Mouse (Mus musculus) bone marrow macrophage, adult 2 months (primary cell): Measurements from ENCODE around the gene Nr1i2. TPM values are rescaled to one million over a fixed set of nuclear protein-coding genes. Genes with fewer than 3 reads are reported as not detected.

Experiments used
- H3K27ac ChIP-seq: 2 replicates; pipeline ENCODE4 v1.5.1; 2012; ENCODE audit warnings: low read depth, low read length; ENCODE audit not compliant: insufficient read depth
- H3K4me1 ChIP-seq: 2 replicates; pipeline ENCODE4 v1.6.1; 2012; ENCODE audit warnings: low read length; ENCODE audit not compliant: control insufficient read depth, insufficient read depth
- H3K4me3 ChIP-seq: 2 replicates; pipeline ENCODE4 v1.5.1; 2012; ENCODE audit warnings: mild to moderate bottlenecking, low read length, moderate library complexity; ENCODE audit not compliant: insufficient read depth
- CTCF ChIP-seq: IDR thresholded peaks from 2 replicates; pipeline ENCODE4 v1.5.1; 2012; ENCODE audit warnings: low read depth, mild to moderate bottlenecking, low read length, moderate library complexity
- POLR2A ChIP-seq: IDR thresholded peaks from 2 replicates; pipeline ENCODE4 v1.6.1; 2012; ENCODE audit warnings: mild to moderate bottlenecking, low read depth, low read length, borderline replicate concordance
- polyA plus RNA-seq: library from polyadenylated mRNA; stranded (reverse); fragments of >200 nt; gene quantifications from 2 replicates; pipeline ENCODE4 v1.2.4, GENCODE M21; 2012; ENCODE audit not compliant: missing spikeins, insufficient read depth, insufficient read length

Gene Nr1i2
- polyA plus RNA-seq, 1 experiment, result not detected

- no peak for TF ChIP-seq CTCF
- no peak for TF ChIP-seq POLR2A
- Histone ChIP-seq H3K27ac (no peak overlapping the region), H3K4me3 (no peak overlapping the region), H3K4me1 (no peaks in the 10 kb centered on the region)
Measured at GRCm38 (mm10) chr16:38271601-38272000, 23.0 kb downstream of the Nr1i2 start.

- H3K27ac ChIP-seq, result no peak overlapping the region
- H3K4me3 ChIP-seq, result no peak overlapping the region
- H3K4me1 ChIP-seq, result no peaks in the 10 kb centered on the region
- TF ChIP-seq CTCF, result no peak
- no peak for TF ChIP-seq POLR2A
Measured at GRCm38 (mm10) chr16:38255927-38256326, 38.7 kb downstream of the Nr1i2 start.

- Histone ChIP-seq H3K4me3 (no peak overlapping the region), H3K4me1 (no peaks in the 10 kb centered on the region), H3K27ac (no peak overlapping the region)
- TF ChIP-seq CTCF, result no peak
- no peak for TF ChIP-seq POLR2A
Measured at GRCm38 (mm10) chr16:38255107-38255506, 39.5 kb downstream of the Nr1i2 start.

GRCm38 (mm10) chr16:38254001-38254400 lies 40.6 kb downstream of the Nr1i2 start:
- peaks cover 4% of the 10 kb centered on the region; the same call in 1 of the 2 replicates for H3K4me1 ChIP-seq
- H3K27ac ChIP-seq, result no peak overlapping the region
- TF ChIP-seq POLR2A (no peak), CTCF (no peak)
- no peak overlapping the region for H3K4me3 ChIP-seq

- Histone ChIP-seq H3K4me3 (no peak overlapping the region), H3K4me1 (peaks cover 11% of the 10 kb centered on the region), H3K27ac (no peak overlapping the region)
- TF ChIP-seq POLR2A (no peak), CTCF (no peak)
Measured at GRCm38 (mm10) chr16:38250467-38250866, 44.2 kb downstream of the Nr1i2 start.

GRCm38 (mm10) chr16:38248331-38248961 lies 46.2 kb downstream of the Nr1i2 start:
- Histone ChIP-seq H3K4me1 (peaks cover 11% of the 10 kb centered on the region), H3K4me3 (no peak overlapping the region; the same call in 1 of the 2 replicates), H3K27ac (0 out of 2 replicates have a peak overlapping the region, but pooled peaks have one; percentile 2)
- TF ChIP-seq POLR2A (no peak), CTCF (no peak)

- H3K4me3 ChIP-seq, result no peak overlapping the region
- TF ChIP-seq POLR2A (no peak), CTCF (no peak)
- H3K27ac ChIP-seq, result no peak overlapping the region
- peaks cover 11% of the 10 kb centered on the region for H3K4me1 ChIP-seq
Measured at GRCm38 (mm10) chr16:38245849-38246585, 48.6 kb downstream of the Nr1i2 start.

GRCm38 (mm10) chr16:38245379-38245778 lies 49.2 kb downstream of the Nr1i2 start:
- no peak overlapping the region for H3K27ac ChIP-seq
- H3K4me3 ChIP-seq, result no peak overlapping the region
- peaks cover 11% of the 10 kb centered on the region for H3K4me1 ChIP-seq
- no peak for TF ChIP-seq POLR2A
- no peak for TF ChIP-seq CTCF

GRCm38 (mm10) chr16:38244111-38244510 lies 50.5 kb downstream of the Nr1i2 start:
- Histone ChIP-seq H3K4me3 (no peak overlapping the region), H3K4me1 (peaks cover 19% of the 10 kb centered on the region), H3K27ac (no peak overlapping the region)
- no peak for TF ChIP-seq CTCF
- no peak for TF ChIP-seq POLR2A

- H3K4me1 ChIP-seq, result peaks cover 12% of the 10 kb centered on the region
- no peak overlapping the region for H3K4me3 ChIP-seq
- H3K27ac ChIP-seq, result peak overlapping the region; percentile 2; the same call in 1 of the 2 replicates
- no peak for TF ChIP-seq CTCF
- no peak for TF ChIP-seq POLR2A
Measured at GRCm38 (mm10) chr16:38240167-38240566, 54.5 kb downstream of the Nr1i2 start.

GRCm38 (mm10) chr16:38239729-38240128 lies 54.9 kb downstream of the Nr1i2 start:
- TF ChIP-seq CTCF (peak; percentile 13; the same call in 1 of the 2 replicates), POLR2A (no peak)
- Histone ChIP-seq H3K27ac (peak overlapping the region; percentile 46), H3K4me1 (peaks cover 12% of the 10 kb centered on the region), H3K4me3 (0 out of 2 replicates have a peak overlapping the region, but pooled peaks have one; percentile 6)
